Mouse (Mus musculus): Measurements from ENCODE around the gene Rtkn2. TPM values are rescaled to one million over a fixed set of nuclear protein-coding genes. Genes with fewer than 3 reads are reported as not detected.
"Not testable (repeated sequence)": the region's sequence is repeated elsewhere in the genome, so short reads cannot be mapped to it uniquely, and the experiment has no call there.

The Rtkn2 gene
- total RNA-seq, 2 experiments from 2014 or later = 5.1 to 6.2 TPM

DNA sequence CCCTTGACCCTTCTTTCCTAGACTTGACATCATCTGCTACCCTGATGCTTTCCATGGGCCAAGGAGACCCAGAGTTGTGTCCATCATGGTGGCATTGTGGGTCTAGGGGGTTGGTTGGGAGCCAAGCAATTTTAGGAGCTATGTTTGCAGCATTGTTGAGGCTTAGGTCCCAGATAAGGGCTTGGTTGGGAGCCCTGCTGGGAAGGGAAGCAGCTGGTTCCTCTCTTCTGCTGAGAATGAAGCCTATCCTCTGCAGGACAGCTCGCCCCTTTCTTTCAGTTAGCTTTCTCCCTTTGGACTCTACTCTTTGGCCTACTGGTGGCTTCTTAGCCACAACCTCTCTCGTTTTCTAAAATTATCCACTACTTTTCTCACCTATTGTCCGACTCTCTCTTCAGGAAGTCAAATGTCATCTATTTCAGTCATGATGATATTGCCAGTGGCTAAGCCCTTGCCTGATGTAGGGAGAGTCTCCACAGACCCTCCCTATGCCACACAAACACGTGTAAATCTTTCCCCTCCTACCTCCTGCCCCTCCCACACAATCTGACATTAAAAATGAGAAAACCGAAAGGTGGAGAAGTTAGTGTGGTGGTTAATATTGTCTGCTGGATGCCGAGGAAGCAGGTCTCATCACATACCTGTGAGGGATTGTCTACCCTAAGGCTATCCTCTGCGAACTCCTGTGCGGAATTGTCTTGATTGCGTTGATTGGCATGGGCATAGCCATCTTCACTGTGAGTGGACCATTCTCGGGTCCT is 100.7 kb downstream of the Rtkn2 start:
- DNase-seq = no peak

DNA sequence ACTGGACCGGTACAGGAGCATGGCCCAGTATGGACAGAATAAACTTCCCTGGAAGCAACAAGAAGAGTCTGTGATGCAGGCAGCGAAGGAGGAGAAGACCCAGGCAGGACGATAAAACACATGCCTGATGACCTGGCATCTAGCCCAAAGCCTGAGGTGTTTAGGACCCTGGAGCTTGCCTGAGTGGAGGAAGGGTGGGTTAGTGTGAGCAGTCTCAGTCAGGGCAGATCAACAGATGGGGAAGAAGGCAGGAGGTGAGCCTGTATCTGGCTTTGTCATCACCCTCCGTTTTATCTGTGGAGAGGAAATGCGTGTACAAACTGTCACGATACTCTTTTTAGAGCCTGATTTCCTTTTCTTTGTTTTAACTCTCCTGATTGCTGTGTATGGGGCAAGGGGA is 102.3 kb downstream of the Rtkn2 start:
- no peak for DNase-seq

DNA sequence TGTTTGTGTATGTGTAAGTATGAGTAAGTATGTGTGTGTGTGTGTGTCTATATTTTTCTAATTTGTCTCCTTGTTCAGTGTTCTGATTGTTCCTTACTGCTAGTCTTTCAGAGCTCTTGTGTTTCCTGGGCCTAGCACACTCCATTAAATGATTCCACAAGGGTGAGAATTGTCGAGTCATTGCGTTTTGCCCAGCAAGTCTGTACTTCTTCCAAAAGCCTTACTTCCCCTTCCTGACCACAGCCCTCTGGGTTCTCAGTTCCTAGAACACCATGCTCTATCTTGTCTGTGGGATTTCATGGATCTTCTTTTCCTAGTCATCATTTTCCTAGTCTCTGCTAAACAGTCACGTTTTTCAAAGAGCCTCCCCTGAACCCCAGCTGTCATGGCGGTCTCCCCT is 106.2 kb downstream of the Rtkn2 start:
- no peak for DNase-seq

DNA sequence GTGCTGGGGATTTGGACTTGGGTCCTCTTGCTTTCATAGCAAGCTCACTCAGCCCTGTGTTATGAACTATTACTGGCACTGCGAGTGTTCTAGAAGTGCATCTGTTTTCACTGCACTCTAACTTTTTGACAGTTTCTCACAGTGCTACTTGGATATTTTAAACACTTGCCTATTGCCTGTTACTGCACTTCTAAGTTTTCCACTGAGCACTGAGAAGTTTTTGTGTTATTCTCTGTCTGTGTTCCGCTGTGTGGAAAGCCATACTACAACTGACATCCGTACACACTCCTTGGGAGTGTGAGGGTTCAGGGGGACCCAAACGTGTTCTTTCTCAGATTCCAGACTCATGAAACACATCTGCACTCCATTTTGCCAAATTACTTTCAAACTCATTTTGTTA is 107.6 kb downstream of the Rtkn2 start:
- no peak for DNase-seq

DNA sequence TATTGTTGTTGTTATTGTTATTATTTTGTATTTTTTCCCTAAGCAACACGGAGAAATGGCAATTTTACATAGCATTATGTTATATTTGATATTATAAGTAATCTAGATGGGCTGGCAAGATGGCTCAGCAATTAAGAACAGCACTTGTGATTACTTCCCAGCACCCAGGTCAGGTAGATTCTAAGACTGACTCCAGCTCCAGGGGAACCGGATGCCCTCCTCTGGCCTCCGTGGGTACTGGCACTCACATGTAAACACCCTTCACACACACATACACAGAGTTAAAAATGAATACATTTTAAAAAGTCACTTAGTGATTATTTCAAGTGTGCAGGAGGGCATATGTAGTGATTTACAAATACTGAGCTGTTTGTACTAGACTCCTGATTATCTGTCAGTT is 108.4 kb downstream of the Rtkn2 start:
- no peak for DNase-seq

DNA sequence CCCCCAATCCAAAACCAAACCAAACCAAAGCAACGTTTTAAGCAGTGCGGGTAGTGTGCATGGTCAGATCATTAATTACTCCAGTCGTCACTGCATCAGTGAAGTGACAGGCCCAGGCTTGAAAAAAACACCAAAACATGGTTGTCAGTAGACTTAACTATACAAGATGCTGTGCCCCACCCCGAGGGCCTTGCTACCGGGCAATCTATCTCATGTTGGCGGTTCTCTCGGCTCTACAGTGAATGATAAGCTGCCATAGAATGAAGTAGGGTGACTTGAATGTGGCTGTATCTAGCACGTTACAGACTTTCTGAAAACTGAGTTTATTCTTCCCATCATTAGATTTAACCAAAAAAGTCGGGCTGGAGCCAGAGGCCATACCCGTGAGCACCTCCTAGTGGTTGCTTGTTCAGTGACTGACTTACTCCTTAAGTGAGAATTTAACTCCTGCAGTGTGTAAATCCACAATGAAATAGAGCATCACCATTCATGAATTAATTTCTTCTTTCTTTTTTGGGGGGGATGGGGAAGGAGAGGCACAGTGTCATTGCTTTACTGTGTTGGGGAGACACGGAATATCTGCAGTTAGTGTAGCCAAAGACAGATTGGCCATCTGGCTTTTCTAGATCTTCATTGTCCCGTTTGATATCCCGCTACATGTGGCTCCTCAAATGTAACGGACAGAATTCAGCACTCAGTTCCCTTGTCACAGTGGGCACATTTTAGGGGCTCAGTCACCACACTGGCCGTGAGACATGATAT is 110.2 kb downstream of the Rtkn2 start:
- DNase-seq = no peak

DNA sequence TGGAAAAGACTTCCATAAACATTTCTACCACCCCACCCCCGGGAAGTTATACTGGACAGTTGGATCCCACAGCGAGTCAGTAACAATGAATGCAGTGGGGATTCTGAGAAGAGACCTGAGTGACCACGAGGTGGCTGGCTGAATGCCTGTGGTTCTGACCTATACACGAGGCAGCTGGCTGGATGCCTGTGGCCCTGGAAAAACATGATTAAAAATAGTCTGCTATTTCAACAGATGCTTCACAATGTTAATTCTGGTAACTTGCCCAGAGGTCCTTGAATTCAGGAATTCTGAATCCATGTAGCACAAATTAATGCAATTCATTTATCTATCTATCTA is 110.8 kb downstream of the Rtkn2 start:
- no peak for DNase-seq

DNA sequence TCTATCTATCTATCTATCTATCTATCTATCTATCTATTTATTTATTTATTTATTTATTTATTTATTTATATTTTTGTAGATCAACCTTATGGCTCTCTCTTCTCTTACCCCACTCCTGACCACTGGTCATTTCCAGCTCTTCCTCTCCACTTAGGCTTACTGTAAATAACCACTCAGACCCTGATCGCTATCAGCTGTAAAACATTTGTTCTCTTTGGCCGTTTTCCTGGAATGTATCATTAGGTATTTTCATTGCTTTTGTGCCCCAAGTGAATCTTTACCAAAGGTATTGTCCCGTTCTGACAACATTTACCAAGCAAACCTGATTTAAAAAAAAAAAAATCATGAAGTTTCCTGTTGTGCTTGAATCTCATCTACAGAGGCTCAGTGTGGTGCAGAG is 111.2 kb downstream of the Rtkn2 start:
- DNase-seq = no peak

DNA sequence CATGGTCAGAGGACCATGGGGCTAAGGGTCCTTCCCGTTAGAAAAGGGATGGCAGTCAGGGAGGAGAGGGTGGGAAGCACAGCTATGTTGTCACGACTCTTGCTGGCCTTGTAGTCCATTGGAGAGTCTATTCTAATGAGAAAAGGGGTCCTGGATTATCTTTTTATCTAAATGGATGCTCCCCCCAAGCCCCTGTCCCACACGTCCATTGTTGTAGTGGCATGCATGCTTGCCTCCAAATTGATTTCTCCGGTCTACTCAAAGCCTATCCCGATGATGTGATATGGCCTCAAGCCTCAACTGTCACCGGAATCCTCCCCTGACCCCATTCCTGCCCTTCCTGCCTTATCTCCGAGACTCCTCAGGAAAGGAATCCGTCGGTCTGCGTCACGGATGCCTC is 111.6 kb downstream of the Rtkn2 start:
- no peak for DNase-seq

DNA sequence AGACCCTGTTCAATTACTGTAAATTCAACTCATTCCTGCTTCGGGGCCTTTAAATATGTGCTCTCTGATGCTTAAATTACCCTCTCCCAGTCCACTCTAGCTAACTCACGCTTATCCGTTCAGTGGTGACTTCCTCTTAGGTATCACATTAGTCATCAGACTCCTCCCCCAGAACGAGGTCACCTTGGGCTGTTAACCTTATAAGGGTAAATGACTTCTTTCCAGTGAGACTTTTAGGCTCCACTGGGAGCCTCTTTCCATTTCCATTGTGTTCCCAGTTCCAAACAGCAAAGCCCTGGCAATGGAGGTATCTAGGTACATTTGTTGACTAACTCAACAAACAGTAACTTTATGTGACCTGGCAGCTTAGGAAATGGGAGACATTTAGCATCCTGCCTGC is 112.5 kb downstream of the Rtkn2 start:
- DNase-seq = no peak

DNA sequence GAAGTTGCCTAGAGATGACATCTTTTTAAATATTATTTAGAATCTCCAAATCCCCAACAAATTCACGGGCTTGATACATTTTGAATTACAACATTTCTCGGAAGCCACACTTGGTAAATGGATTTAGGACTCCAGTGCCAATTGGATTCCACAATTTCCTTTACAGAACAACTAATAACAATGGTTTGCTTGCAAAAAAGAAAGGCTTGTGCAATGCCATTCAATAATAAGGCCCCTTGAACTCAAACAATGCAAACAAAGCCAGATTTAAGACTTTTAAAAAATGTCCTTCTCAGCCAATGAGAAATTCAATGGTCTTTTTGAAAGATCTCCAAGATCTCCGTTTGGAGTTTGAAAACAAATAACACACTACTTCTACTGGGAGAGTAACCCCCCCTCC is 114.1 kb downstream of the Rtkn2 start:
- no peak for DNase-seq

DNA sequence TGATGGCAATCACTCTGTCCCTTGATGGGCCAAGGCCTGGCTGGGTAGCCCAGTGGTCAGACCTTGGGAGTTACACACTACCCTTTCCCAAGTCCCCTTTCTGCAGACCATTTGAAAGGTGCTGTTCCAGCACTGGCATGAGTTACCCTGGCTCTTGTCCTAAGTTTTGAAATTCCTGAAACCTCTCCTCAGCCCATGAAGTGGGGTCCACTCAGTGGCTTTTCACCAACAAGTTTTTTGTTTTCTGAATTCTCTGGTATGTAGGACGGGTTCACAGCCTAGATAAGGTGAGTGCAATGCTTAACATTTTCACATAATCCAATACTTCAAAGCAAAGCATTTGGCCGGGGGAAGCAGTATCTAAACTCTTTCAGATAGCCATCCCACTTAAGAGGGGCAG is 115.8 kb downstream of the Rtkn2 start:
- DNase-seq = no peak

DNA sequence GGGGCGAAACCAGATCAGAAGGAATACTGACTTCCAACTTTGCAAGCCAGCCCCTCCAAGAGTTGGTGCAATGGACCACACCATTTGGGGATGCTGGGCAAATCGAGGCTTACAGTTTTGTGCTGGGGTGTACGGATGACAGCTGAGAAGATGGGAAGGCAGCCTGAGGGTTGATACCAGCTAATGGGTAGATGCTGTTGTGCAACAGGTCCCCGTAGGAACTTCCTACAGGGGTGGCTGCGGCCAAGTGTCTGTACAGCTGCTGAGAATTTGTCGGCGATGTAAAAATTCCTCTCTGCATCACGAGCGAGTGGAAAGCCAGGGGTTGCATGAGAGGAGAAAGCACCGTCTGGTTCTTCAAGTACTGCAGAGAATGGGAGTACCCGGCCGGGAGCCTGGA is 117.0 kb downstream of the Rtkn2 start:
- no peak for DNase-seq

DNA sequence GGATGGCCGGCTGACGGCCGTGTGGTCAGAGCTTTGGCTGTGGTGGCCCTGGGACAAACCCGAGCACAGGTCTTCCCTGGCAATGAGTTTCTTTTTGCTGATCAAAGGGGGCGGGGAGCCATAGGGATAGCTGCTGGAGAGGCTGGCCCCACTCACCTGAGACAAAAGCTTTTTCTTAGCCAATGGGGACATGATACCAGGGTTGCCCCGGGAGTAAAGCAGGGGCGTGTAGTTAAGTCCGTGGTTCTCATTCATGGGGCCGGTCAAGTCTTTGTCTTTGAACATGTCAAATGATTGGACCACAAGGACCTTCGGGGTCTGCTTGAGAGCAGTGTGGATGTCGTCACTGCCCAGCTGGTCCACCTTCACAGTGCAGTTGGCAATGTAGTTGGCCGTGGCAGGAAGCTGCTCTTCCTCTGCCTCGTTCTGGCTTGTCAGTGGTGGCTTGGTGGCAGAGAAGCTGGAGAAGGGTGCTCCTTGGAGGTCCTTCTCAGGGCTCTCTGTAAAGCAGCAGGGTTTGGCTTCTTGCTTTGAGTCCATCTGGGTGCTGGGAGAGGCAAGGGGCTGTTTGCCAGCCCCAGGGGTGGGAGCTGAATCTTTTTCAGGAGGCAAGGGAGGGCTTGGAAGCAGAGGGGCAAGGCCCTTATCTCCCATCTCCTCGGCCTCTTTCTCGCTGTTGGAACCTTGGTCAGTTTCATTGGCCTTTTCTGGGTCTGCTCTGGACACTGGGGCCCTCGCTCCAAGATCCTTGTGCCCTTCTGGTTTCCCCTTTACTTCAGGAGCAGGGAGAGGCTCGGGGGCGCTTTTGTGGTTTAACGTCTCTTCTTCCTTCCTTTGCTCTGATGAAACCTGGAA is 118.7 kb downstream of the Rtkn2 start:
- no peak for DNase-seq

DNA sequence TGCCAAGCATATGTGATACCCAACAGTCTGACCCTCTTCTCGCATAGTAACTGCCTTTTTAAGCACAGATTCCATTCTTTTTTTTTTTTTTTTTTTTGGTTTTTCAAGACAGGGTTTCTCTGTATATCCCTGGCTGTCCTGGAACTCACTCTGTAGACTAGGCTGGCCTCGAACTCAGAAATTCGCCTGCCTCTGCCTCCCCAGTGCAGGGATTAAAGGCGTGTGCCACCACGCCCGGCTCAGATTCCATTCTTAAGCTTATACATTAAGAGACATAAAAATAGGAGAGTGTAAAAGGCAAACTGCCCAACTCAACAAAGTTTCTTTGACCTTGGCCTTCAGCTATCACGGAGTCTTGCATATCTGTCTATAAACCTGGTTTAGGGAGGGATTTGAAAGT is 120.4 kb downstream of the Rtkn2 start:
- not testable (repeated sequence) for DNase-seq

DNA sequence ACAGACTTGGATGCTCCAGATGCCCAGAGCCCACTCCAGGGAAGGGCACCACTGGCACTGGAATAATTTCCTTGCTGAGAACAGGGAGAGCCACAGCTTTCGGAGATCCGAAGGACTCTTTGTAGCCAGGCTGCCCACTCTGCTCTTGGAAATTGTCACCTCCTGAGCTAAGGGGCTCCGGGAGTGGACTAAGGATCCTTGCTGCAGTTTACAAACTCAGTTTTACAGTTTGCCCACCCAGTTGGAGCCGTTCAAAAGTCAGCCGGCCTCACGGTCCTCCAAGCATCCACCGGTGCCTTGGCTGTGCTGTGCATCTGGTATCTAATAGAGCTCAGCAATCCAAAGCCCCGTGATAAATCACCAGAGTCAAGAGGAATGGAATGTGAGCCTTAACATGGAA is 121.1 kb downstream of the Rtkn2 start:
- DNase-seq = no peak

DNA sequence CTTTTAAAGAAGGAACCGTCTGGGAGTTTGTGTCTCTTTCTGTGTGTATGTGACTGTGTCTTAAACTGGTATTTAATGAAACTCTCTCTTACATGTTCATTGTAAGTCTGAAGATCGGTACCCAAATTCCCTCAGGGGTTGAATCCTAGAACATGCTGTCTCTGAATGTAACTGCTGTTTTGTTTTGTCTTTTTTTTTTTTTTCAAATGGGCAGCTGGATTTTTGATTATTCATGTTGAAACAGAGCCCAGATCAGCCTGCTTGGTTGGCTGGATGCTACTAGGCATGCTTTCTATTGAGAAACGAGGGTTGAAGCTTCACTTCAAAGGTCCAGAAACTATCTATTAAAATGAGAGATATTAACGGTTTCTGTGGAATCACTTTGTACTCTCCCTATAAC is 121.9 kb downstream of the Rtkn2 start:
- no peak for DNase-seq

DNA sequence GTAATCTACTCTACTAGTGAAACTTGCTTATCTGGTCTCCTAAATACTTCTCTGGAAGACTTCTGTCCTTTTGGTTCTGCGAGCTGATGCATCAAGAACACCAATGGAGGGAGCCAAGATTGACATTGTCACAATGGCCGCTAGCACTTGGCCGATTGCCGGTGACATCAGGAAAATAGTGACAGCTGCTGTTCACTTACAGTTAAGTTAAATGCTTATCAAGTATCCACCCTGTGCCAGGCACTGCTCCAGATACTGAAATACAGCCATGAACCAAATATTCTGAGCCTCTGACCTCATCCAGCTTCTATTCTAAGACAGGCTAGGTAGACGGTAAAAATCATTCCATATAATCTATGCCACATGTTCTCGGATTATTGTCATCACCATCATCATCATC is 123.2 kb downstream of the Rtkn2 start:
- no peak for DNase-seq

DNA sequence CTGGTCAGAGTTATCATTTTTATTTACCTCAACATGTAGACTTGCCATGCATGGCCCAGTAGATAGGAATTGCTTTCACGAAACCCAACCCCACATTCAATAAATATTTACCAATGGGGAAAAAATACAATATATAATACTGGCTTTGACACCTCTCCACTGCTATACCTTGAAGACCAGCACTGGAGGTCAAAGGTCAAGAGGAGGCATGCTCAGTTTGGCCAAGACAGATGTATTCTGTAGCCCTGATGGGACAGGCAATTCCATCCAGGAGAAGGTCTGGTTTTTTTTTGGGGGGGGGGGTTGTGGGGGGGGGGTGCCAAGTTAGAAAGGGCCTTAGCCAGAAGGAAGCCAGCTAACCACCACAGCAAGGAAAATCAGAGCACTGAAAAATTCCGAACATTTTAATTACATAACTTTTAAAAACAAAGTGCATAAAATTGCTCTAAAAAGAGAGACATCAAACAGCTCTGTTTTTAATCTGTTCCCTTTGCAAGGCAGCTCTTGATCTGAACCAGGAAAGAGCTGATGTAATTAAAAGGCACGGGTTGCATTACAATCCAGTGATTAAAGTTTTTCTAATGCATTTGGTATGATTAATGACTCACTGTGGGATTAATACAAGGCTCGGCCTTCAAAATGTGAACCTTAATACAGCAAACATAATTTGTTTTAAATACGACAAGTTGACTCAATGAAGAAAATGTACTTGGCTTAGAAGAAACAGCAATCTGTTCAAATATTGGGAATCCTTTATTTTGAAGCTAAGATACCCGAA is 123.9 kb downstream of the Rtkn2 start:
- no peak for DNase-seq

DNA sequence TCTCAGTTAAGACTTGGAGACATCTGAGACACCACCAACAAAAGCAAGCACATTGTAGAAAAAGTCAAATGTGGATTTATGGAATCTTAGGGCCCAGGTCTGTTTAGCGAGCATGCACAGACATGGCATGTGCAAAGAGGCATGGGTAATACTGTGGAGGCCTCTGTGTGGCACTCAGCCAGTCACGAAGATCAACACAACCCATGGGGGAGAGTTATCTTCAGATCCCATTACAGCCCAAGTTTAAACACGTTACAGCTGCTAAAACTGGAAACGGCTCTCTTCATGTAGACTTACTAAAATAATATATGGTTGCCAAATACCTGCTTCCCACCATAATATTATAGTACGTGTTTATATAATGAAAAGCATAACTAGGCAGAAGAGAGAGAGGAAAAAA is 124.6 kb downstream of the Rtkn2 start:
- DNase-seq = no peak

DNA sequence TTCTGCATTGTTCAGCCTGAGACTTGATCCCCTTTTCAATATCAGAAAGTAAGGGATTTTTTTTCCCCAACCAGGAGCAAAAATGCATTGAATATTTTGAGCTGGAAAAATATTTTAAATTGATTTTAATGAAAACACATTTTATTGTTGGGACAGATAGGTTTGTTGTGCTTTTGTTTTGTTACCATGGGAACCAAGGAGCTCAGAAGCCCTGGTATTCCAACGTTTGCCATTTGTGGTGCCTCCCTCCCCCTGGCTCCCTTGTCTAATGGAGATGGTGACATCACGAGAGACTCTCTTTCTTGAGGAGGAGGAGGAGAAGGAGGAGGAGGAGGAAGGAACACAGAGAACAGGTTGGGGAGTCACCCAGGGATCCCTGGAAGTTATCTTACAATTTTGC is 125.1 kb downstream of the Rtkn2 start:
- no peak for DNase-seq

DNA sequence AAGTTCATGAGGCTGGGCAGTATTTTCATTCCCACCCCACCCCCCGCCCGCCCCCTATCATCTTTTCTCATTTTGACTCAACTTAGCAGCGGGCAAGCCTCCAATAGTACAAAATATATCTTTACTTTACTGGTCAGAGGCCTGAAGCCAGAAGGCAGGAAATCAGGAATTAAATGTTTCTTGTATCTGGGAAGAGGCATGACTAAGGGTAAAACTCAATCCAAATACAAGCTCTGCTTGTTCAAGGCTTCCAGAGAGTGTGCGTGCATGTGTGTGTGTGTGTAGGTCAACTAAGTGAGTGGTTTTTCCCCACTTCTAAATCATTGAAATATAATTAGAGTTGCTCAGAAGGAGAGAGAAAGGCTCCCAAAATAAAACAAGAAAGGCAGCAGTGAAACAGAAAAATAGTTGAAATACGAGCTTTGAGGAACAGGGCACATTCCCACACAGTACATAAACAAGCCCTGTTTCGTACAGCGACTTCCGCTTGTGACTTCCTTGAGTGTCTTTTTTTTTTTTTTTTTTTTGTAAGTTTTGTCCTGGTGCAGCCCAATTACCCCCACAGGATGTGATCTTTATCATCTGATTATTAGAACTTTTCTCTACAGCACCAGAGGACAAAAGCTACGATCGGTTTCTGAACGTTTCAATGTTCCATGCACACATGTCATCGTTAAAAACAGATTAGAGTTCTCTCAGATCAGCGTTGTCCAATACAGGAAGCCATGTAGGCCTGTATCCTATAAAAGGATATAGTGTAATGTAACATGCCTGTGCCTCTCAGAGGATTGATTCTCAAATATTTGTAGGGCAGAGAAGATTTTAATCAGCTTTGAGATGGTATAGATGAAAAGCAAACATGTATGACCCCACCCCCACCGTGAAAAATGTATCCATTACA is 125.8 kb downstream of the Rtkn2 start:
- no peak for DNase-seq
